ENCODE assay signal across 24 mouse cellular contexts in genomic region chr16:45201395-45201794, GRCm38 (mm10). TPM values are rescaled to one million over a fixed set of nuclear protein-coding genes. Genes with fewer than 3 reads are reported as not detected.
A peak's percentile ranks its signal among the peaks of the same experiment; 100 is the strongest.
DNase-seq lines count a peak whose midpoint lies in the region; ATAC-seq and TF ChIP-seq lines count a peak whose summit lies in the region.
"Had no signal": no experiment of that assay in that cellular context is flagged by ENCODE, and none has a peak within 500 bp of the region (broad histone marks: within the 10 kb centered on the region; RNA-seq: fewer than 3 reads in every experiment).

No protein-coding gene starts in this region.

- no peak overlapping the region for H3K4me2 ChIP-seq in CH12.LX (ENCODE audit: insufficient read depth, low read depth, poor library complexity, severe bottlenecking)
- H3K4me2 ChIP-seq: forebrain, embryonic 13.5 days; heart, embryonic 12.5 days; heart, embryonic 15.5 days; hindbrain, embryonic 12.5 days; hindbrain, embryonic 15.5 days had no signal

- peaks cover 0 to 17% of the 10 kb centered on the region in 2 experiments; a peak in 2 of 4 replicates for H3K4me1 ChIP-seq in CH12.LX (ENCODE audit: control insufficient read depth in 1 of 2, insufficient read depth in 2 of 2)
- H3K4me1 ChIP-seq: forebrain, embryonic 10.5 days; forebrain, embryonic 13.5 days; heart, embryonic 12.5 days; heart, embryonic 15.5 days; hindbrain, embryonic 12.5 days; hindbrain, embryonic 15.5 days had no signal

- intact Hi-C loops in heart, postnatal 10 days (cut with DNase I), result loop anchor here (5.0 kb wide), 1 partner anchor 71 kb away; no protein-coding TSS in a partner anchor

- H3K9ac ChIP-seq in CH12.LX (ENCODE audit: insufficient read depth, low read depth), result no peak overlapping the region
- H3K9ac ChIP-seq: forebrain, embryonic 13.5 days; heart, embryonic 12.5 days; heart, embryonic 15.5 days; hindbrain, embryonic 12.5 days; hindbrain, embryonic 15.5 days had no signal

- TF ChIP-seq CTCF in CH12.LX (conservative IDR thresholded peaks at IDR 0.05 in 1 of 2, IDR thresholded peaks at IDR 0.05 in 1 of 2; ENCODE audit: low read depth in 2 of 2, low read length in 2 of 2), result no peak

- DNase-seq in cerebellum, postnatal 10 days, result peak; percentile 10 to 30
- no peak for DNase-seq in cerebellum, postnatal 36 days
- no peak for DNase-seq in CH12.LX (ENCODE audit: extremely low read depth)
- DNase-seq in heart, postnatal 10 days, result no peak
- DNase-seq in spleen, postnatal 10 days (ENCODE audit: low spot score in 2 of 2), result no peak
- no peak for DNase-seq in adrenal gland, postnatal 36 days
- DNase-seq: adrenal gland, adult 8-10 months; adrenal gland, postnatal 25 days; gastrocnemius, postnatal 10 days; gastrocnemius, postnatal 36 days; heart, adult 11 months; heart, postnatal 14 days; kidney, adult 2 months had no signal

- no peaks in the 10 kb centered on the region for H3K36me3 ChIP-seq in CH12.LX (replicated peaks in 1 of 2; ENCODE audit: control insufficient read depth in 1 of 2, insufficient read depth in 1 of 2, low read length in 1 of 2)
- H3K36me3 ChIP-seq: forebrain, embryonic 10.5 days; heart, embryonic 12.5 days; heart, embryonic 15.5 days; hindbrain, embryonic 12.5 days; hindbrain, embryonic 15.5 days had no signal

- no peak overlapping the region for H3K27ac ChIP-seq in CH12.LX (ENCODE audit: insufficient read depth, low read depth)
- H3K27ac ChIP-seq: forebrain, embryonic 10.5 days; forebrain, embryonic 13.5 days; heart, embryonic 15.5 days; hindbrain, embryonic 12.5 days; hindbrain, embryonic 15.5 days had no signal

- H3K9me3 ChIP-seq in CH12.LX (replicated peaks; ENCODE audit: low read length), result no peaks in the 10 kb centered on the region
- H3K9me3 ChIP-seq: forebrain, embryonic 10.5 days; forebrain, embryonic 13.5 days; heart, embryonic 12.5 days; heart, embryonic 15.5 days; hindbrain, embryonic 12.5 days; hindbrain, embryonic 15.5 days had no signal

- TF ChIP-seq RAD21 in CH12.LX (IDR thresholded peaks at IDR 0.05; ENCODE audit: low read depth, low read length), result no peak

- dilution Hi-C loops in CH12.LX (cut with MboI; ENCODE audit: extremely low pct_ligation_motif_present, extremely low pct_unique_long_range_greater_than_20kb, low sequenced_read_pairs), result no loop called here

- TF ChIP-seq POLR2A in CH12.LX (IDR thresholded peaks at IDR 0.05; ENCODE audit: low read depth, low read length), result no peak

- no peak for TF ChIP-seq EP300 in CH12.LX (IDR thresholded peaks at IDR 0.05; ENCODE audit: low read length)

- H3K27me3 ChIP-seq in CH12.LX (replicated peaks), result no peaks in the 10 kb centered on the region
- H3K27me3 ChIP-seq: forebrain, embryonic 13.5 days; heart, embryonic 12.5 days; heart, embryonic 15.5 days; hindbrain, embryonic 12.5 days; hindbrain, embryonic 15.5 days had no signal

- H3K4me3 ChIP-seq in CH12.LX (replicated peaks in 1 of 3; ENCODE audit: low read depth in 2 of 3, low read length in 2 of 3, poor library complexity in 1 of 3), result no peak overlapping the region
- H3K4me3 ChIP-seq: forebrain, embryonic 10.5 days; forebrain, embryonic 13.5 days; heart, embryonic 12.5 days; heart, embryonic 15.5 days; hindbrain, embryonic 12.5 days; hindbrain, embryonic 15.5 days had no signal

- in situ Hi-C loops in CH12.LX (cut with MboI; ENCODE audit: low pct_ligation_motif_present, low pct_unique_long_range_greater_than_20kb, low sequenced_read_pairs), result no loop called here

- peak; percentile 65 for ATAC-seq in common myeloid progenitor, adult 5-6 weeks (replicated peaks; ENCODE audit: low read depth, poor library complexity, severe bottlenecking)
- ATAC-seq: activated CD4-positive, CD25-positive, alpha-beta regulatory T cell, adult 4 months; CD4-positive, CD25-positive, alpha-beta regulatory T cell, adult 4 months; forebrain, embryonic 13.5 days; forebrain, embryonic 16.5 days; intestine, postnatal 0 days had no signal

- no peaks in the 10 kb centered on the region for H3K79me2 ChIP-seq in CH12.LX (replicated peaks; ENCODE audit: control insufficient read depth, extremely low read depth, insufficient read depth, poor library complexity, severe bottlenecking)

TF ChIP-seq in CH12.LX, 34 proteins besides CTCF, POLR2A, EP300 and RAD21:
- TF ChIP-seq JUND (conservative IDR thresholded peaks at IDR 0.05; ENCODE audit: low read depth, low read length), result no peak
- no peak for TF ChIP-seq ETS1 (conservative IDR thresholded peaks at IDR 0.05; ENCODE audit: low read depth, low read length)
- TF ChIP-seq KAT2A (IDR thresholded peaks at IDR 0.05; ENCODE audit: insufficient replicate concordance, low read length), result no peak
- no peak for TF ChIP-seq NRF1 (IDR thresholded peaks at IDR 0.05; ENCODE audit: low read depth, low read length)
- TF ChIP-seq ZNF384 (IDR thresholded peaks at IDR 0.05; ENCODE audit: low read depth, low read length), result peak; percentile 59; the same call in 1 of the 2 replicates
- no peak for TF ChIP-seq PAX5 (IDR thresholded peaks at IDR 0.05; ENCODE audit: low read length)

RNA-seq across cellular contexts. Expression of gene Btla, which starts 22.7 kb away (rescaled TPM):
- total RNA-seq in CH12.LX (2012; rRNA removed), result 4.9 and 5.9 TPM in 2 replicates
- total RNA-seq in CH12.LX (2014; rRNA removed), result 37.7 and 40.3 TPM in 2 replicates
- 25.5 and 25.8 TPM in 2 replicates for polyA plus RNA-seq in CH12.LX (2012; ENCODE audit: insufficient read length, low read depth)
- total RNA-seq in common myeloid progenitor, adult 5-6 weeks (2017), result 2.1 and 5.8 TPM in 2 replicates
- total RNA-seq in heart, postnatal 10 days (2021), result under 1 TPM; 0.32 to 0.79 TPM
- total RNA-seq in adrenal gland, postnatal 36 days (2021), result under 1 TPM; 0.30 TPM
- polyA plus RNA-seq: heart, embryonic 12.5 days; heart, embryonic 15.5 days had no signal

RNA-seq across cellular contexts. Expression of gene Atg3, which starts 42.8 kb away (rescaled TPM):
- total RNA-seq in CH12.LX (2012; rRNA removed) (27.6 and 28.2 TPM in 2 replicates), CH12.LX (2014; rRNA removed) (43.0 and 46.3 TPM in 2 replicates)
- polyA plus RNA-seq in CH12.LX (2012; ENCODE audit: insufficient read length, low read depth), result 67.5 and 68.3 TPM in 2 replicates
- 38.1 and 41.4 TPM in 2 replicates for total RNA-seq in common myeloid progenitor, adult 5-6 weeks (2017)
- total RNA-seq in heart, postnatal 10 days (2021), result 10 to 100 TPM; 25.7 to 25.9 TPM
- 10 to 100 TPM; 53.2 to 62.6 TPM for total RNA-seq in adrenal gland, postnatal 36 days (2021)

RNA-seq across cellular contexts. Expression of gene Slc35a5, which starts 42.9 kb away (rescaled TPM):
- 6.1 and 7.4 TPM in 2 replicates for total RNA-seq in CH12.LX (2012; rRNA removed)
- total RNA-seq in CH12.LX (2014; rRNA removed), result 5.7 and 6.1 TPM in 2 replicates
- polyA plus RNA-seq in CH12.LX (2012; ENCODE audit: insufficient read length, low read depth), result 11.8 and 14.8 TPM in 2 replicates
- 11.1 and 12.7 TPM in 2 replicates for total RNA-seq in common myeloid progenitor, adult 5-6 weeks (2017)
- 10 to 100 TPM; 11.7 to 14.7 TPM for total RNA-seq in heart, postnatal 10 days (2021)
- total RNA-seq in adrenal gland, postnatal 36 days (2021), result 10 to 100 TPM; 29.6 to 39.0 TPM

Comparison
In these comparisons a context has a peak if more than half of its experiments do, and no peak if none do; other contexts are left out.
1. DNase-seq: peak in cerebellum, postnatal 10 days (2 of 2); none in cerebellum, postnatal 36 days (0 of 2), CH12.LX (single experiment), heart, postnatal 10 days (0 of 2), spleen, postnatal 10 days (0 of 2) and adrenal gland, postnatal 36 days (0 of 2).